Mouse (Mus musculus): ENCODE data around the gene Sez6l. TPM values are rescaled to one million over a fixed set of nuclear protein-coding genes. Genes with fewer than 3 reads are reported as not detected.

Sez6l gene
- polyA plus RNA-seq, 1 experiment from 2014 or later: 0.01 TPM

DNA sequence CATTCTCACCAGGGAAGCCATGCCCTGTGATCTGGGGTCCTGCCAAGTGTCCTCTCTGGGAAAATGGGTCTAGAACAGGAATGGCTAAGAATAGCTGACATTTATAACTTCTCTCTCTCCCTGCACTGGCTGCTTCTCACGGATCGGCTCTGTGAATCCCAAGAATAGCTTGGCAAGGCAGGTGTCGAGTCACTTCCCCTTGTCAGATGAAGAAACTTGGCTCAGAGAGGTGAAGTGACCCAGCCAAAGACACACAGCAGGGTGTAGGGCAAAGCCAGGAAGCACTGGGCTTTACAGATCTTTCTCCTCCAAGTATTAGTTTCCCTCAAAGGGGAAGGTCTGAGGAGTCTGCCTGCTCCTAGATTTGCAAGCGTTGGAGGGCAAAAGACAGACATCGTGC lies 44.1 kb downstream of the Sez6l start:
- H3K27ac ChIP-seq (ENCODE audit: low read length): no peak overlapping the region
- H3K4me2 ChIP-seq (ENCODE audit: low read depth, low read length): no peak overlapping the region
- 60% methylated on average over 5 of the region's 5 CpGs for WGBS (ENCODE audit: insufficient replicate concordance)
- H3K4me1 ChIP-seq (ENCODE audit: control insufficient read depth, low read depth, low read length): no peaks in the 10 kb centered on the region
- H3K9ac ChIP-seq (ENCODE audit: low read depth, low read length): no peak overlapping the region
- no peaks in the 10 kb centered on the region for H3K27me3 ChIP-seq (ENCODE audit: control insufficient read depth, insufficient read depth, low read depth, low read length)
- H3K4me3 ChIP-seq (ENCODE audit: low read depth, low read length): no peak overlapping the region
- H3K9me3 ChIP-seq (replicated peaks; ENCODE audit: control insufficient read depth, low read length): no peaks in the 10 kb centered on the region
- H3K36me3 ChIP-seq (ENCODE audit: control insufficient read depth, insufficient read depth): no peaks in the 10 kb centered on the region
- no peak for ATAC-seq (ENCODE audit: low read depth)

DNA sequence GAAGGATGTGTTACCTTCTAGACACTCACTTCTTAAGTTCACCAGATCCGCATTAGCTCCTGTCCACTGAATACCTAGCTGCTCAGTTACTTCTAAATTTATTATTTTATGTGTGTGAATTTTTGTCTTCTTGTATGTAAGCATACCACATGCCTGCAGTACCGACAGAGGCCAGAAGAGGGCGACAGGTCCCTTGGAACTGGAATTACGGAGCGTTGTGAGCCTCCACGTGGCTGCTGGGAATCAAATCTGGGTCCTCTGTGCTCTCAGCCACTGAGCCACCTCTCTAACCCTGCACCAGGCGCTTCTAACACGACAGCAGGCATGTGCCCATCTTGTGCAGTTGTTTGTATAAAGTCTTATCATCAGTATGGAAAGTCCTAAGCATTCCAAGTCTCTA lies 44.8 kb downstream of the Sez6l start:
- Histone ChIP-seq H3K9ac (ENCODE audit: low read depth, low read length) (no peak overlapping the region), H3K36me3 (ENCODE audit: control insufficient read depth, insufficient read depth) (no peaks in the 10 kb centered on the region), H3K4me3 (ENCODE audit: low read depth, low read length) (no peak overlapping the region), H3K4me2 (ENCODE audit: low read depth, low read length) (no peak overlapping the region), H3K4me1 (ENCODE audit: control insufficient read depth, low read depth, low read length) (no peaks in the 10 kb centered on the region), H3K27me3 (ENCODE audit: control insufficient read depth, insufficient read depth, low read depth, low read length) (no peaks in the 10 kb centered on the region), H3K9me3 (replicated peaks; ENCODE audit: control insufficient read depth, low read length) (no peaks in the 10 kb centered on the region), H3K27ac (ENCODE audit: low read length) (no peak overlapping the region)
- 53% methylated on average over 8 of the region's 8 CpGs for WGBS (ENCODE audit: insufficient replicate concordance)
- no peak for ATAC-seq (ENCODE audit: low read depth)

DNA sequence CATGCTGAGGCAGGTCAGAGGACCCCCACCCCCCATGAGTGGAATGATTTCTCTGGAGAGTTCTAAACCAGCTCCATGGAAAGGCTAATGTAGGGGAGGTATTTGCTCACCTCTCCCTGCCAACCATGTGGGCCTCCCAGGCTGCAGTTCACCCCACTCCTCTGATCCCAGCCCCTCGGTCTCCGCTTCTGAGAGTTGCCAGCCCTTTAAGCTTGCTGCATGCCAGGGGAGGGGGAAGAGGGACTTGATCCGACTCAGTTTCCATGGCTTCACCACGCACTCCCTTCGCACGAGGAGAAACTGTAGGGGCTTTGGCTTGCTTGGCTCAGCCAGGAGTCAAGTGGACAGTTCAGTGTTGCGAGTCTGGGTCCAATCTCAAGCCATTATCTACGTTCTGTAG lies 45.9 kb downstream of the Sez6l start:
- no peak for ATAC-seq (ENCODE audit: low read depth)
- no peak overlapping the region for H3K9ac ChIP-seq (ENCODE audit: low read depth, low read length)
- WGBS (ENCODE audit: insufficient replicate concordance): 59% methylated on average over 8 of the region's 8 CpGs

DNA sequence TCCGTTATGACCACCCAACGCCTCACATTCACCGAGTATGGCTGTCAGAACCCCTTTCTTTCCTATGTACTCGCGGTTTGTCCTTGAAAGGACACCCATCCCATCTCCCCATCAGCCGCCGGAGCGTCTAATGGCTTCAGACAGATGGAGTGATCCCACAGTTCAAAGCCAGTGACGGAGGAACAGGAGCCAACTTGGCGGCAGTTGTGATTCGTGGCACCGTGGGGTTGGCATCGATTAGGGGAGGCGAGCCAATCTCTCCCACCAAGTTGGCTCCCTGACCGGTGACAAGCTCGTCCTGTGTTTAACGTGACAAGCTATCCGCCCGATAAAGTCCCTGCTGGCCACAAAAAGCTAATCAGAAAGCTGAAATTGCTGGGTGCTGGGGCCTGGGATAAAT lies 50.0 kb downstream of the Sez6l start:
- no peaks in the 10 kb centered on the region for H3K27me3 ChIP-seq (ENCODE audit: control insufficient read depth, insufficient read depth, low read depth, low read length)
- no peak overlapping the region for H3K27ac ChIP-seq (ENCODE audit: low read length)
- H3K9ac ChIP-seq (ENCODE audit: low read depth, low read length): no peak overlapping the region
- 70% methylated on average over 19 of the region's 19 CpGs for WGBS (ENCODE audit: insufficient replicate concordance)
- H3K4me2 ChIP-seq (ENCODE audit: low read depth, low read length): no peak overlapping the region
- H3K4me1 ChIP-seq (ENCODE audit: control insufficient read depth, low read depth, low read length): no peaks in the 10 kb centered on the region
- H3K4me3 ChIP-seq (ENCODE audit: low read depth, low read length): no peak overlapping the region
- no peak for ATAC-seq (ENCODE audit: low read depth)
- H3K9me3 ChIP-seq (replicated peaks; ENCODE audit: control insufficient read depth, low read length): no peaks in the 10 kb centered on the region
- H3K36me3 ChIP-seq (ENCODE audit: control insufficient read depth, insufficient read depth): no peaks in the 10 kb centered on the region

More for the DNA sequence above, 45.9 kb downstream of the Sez6l start:
- Histone ChIP-seq H3K4me1 (ENCODE audit: control insufficient read depth, low read depth, low read length) (no peaks in the 10 kb centered on the region), H3K36me3 (ENCODE audit: control insufficient read depth, insufficient read depth) (no peaks in the 10 kb centered on the region), H3K27ac (ENCODE audit: low read length) (no peak overlapping the region), H3K9me3 (replicated peaks; ENCODE audit: control insufficient read depth, low read length) (no peaks in the 10 kb centered on the region), H3K27me3 (ENCODE audit: control insufficient read depth, insufficient read depth, low read depth, low read length) (no peaks in the 10 kb centered on the region), H3K4me3 (ENCODE audit: low read depth, low read length) (no peak overlapping the region), H3K4me2 (ENCODE audit: low read depth, low read length) (no peak overlapping the region)

DNA sequence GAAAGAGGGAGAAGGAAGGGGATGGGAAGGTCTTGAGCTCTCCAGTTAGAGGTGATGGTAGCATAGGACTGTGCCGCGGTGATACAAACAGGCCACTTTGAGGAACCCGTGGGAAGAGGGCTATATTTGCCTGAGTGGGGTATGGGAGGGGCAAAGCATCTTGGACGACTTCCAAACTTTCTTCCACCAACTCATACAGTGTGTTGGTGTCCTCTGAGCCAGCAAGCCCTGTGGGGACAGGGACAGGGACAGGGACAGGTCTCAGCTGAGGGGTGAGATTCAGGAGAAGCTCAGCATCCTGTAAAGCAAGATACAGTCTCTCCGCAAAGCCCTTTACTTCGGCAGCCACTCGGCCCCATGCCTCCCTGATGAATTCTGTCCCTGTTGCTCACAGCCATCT lies 50.5 kb downstream of the Sez6l start:
- Histone ChIP-seq H3K9ac (ENCODE audit: low read depth, low read length) (no peak overlapping the region), H3K9me3 (replicated peaks; ENCODE audit: control insufficient read depth, low read length) (no peaks in the 10 kb centered on the region), H3K4me3 (ENCODE audit: low read depth, low read length) (no peak overlapping the region), H3K4me2 (ENCODE audit: low read depth, low read length) (no peak overlapping the region), H3K27me3 (ENCODE audit: control insufficient read depth, insufficient read depth, low read depth, low read length) (no peaks in the 10 kb centered on the region), H3K4me1 (ENCODE audit: control insufficient read depth, low read depth, low read length) (no peaks in the 10 kb centered on the region), H3K27ac (ENCODE audit: low read length) (no peak overlapping the region), H3K36me3 (ENCODE audit: control insufficient read depth, insufficient read depth) (no peaks in the 10 kb centered on the region)
- WGBS (ENCODE audit: insufficient replicate concordance): 62% methylated on average over 7 of the region's 7 CpGs
- no peak for ATAC-seq (ENCODE audit: low read depth)

DNA sequence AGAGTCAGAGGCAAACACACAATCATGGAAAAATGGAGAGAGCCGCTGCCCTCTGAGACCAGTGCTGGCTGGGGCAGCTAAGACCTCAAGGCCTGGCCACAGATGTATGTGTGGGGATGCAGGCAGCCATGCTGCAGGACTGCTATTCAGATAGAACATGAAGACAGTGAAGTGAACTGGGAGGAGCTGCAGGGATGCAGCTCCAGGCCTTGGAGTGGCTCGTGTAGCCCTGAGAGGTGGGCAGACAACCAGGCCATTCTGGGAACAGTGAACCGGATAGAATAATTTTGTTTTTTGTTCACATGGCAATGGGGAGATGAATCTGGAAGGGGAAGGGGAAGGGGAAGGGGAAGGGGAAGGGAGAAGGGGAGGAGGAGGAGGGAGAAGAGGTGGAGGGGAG lies 51.0 kb downstream of the Sez6l start:
- Histone ChIP-seq H3K9me3 (replicated peaks; ENCODE audit: control insufficient read depth, low read length) (no peaks in the 10 kb centered on the region), H3K4me3 (ENCODE audit: low read depth, low read length) (no peak overlapping the region), H3K27me3 (ENCODE audit: control insufficient read depth, insufficient read depth, low read depth, low read length) (peaks cover 2% of the 10 kb centered on the region; the same call in 1 of the 2 replicates), H3K4me1 (ENCODE audit: control insufficient read depth, low read depth, low read length) (no peaks in the 10 kb centered on the region), H3K36me3 (ENCODE audit: control insufficient read depth, insufficient read depth) (no peaks in the 10 kb centered on the region), H3K4me2 (ENCODE audit: low read depth, low read length) (no peak overlapping the region), H3K9ac (ENCODE audit: low read depth, low read length) (no peak overlapping the region), H3K27ac (ENCODE audit: low read length) (no peak overlapping the region)
- WGBS (ENCODE audit: insufficient replicate concordance): 48% methylated on average over 3 of the region's 3 CpGs
- no peak for ATAC-seq (ENCODE audit: low read depth)

DNA sequence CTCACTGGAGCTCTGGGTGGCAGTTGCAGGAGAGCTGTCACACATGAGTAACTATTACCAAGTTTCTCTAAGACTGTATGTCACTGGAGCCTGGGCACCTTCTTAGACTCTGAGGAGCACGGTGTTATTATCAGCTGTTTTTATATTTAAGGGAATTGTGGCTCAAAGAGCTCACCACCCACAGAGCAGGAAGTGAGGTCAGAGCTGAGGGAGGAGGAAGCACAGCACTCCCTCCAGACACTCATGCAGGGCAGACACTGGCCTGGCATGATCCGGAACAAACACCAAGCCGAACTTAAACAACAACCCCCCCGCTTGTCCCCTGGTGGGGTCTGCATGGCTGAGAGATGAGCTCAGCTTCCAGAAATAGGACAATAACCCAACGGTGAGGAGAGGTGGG lies 51.7 kb downstream of the Sez6l start:
- H3K27ac ChIP-seq (ENCODE audit: low read length): no peak overlapping the region
- no peaks in the 10 kb centered on the region for H3K4me1 ChIP-seq (ENCODE audit: control insufficient read depth, low read depth, low read length)
- no peak overlapping the region for H3K9ac ChIP-seq (ENCODE audit: low read depth, low read length)
- H3K36me3 ChIP-seq (ENCODE audit: control insufficient read depth, insufficient read depth): no peaks in the 10 kb centered on the region
- H3K4me3 ChIP-seq (ENCODE audit: low read depth, low read length): no peak overlapping the region
- no peak for ATAC-seq (ENCODE audit: low read depth)
- peaks cover 2% of the 10 kb centered on the region; the same call in 1 of the 2 replicates for H3K27me3 ChIP-seq (ENCODE audit: control insufficient read depth, insufficient read depth, low read depth, low read length)
- H3K4me2 ChIP-seq (ENCODE audit: low read depth, low read length): no peak overlapping the region
- WGBS (ENCODE audit: insufficient replicate concordance): 44% methylated on average over 5 of the region's 5 CpGs
- no peaks in the 10 kb centered on the region for H3K9me3 ChIP-seq (replicated peaks; ENCODE audit: control insufficient read depth, low read length)

DNA sequence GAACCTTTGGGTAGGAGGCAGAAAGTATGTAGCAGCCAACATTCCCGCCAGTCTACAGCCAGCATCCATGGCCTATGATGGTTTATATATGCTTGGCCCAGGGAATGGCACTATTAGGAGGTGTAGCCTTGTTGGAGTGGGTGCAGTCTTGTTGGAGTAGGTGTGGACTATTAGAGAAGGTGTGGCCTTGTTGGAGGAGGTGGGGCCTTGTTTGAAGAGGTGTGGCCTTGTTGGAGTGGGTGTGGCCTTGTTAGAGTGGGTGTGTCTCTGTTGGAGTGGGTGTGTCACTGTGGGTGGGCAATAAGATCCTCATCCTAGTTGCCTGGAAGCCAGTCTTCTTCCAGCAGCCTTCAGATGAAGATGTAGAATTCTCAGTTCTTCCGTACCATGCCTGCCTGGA lies 53.2 kb downstream of the Sez6l start:
- H3K4me1 ChIP-seq (ENCODE audit: control insufficient read depth, low read depth, low read length): no peaks in the 10 kb centered on the region
- H3K4me2 ChIP-seq (ENCODE audit: low read depth, low read length): no peak overlapping the region
- 80% methylated on average over 2 of the region's 2 CpGs for WGBS (ENCODE audit: insufficient replicate concordance)
- no peaks in the 10 kb centered on the region for H3K36me3 ChIP-seq (ENCODE audit: control insufficient read depth, insufficient read depth)
- no peak overlapping the region for H3K9ac ChIP-seq (ENCODE audit: low read depth, low read length)
- no peak for ATAC-seq (ENCODE audit: low read depth)
- H3K27me3 ChIP-seq (ENCODE audit: control insufficient read depth, insufficient read depth, low read depth, low read length): peaks cover 2% of the 10 kb centered on the region; the same call in 1 of the 2 replicates
- no peak overlapping the region for H3K27ac ChIP-seq (ENCODE audit: low read length)
- H3K9me3 ChIP-seq (replicated peaks; ENCODE audit: control insufficient read depth, low read length): no peaks in the 10 kb centered on the region
- no peak overlapping the region for H3K4me3 ChIP-seq (ENCODE audit: low read depth, low read length)

DNA sequence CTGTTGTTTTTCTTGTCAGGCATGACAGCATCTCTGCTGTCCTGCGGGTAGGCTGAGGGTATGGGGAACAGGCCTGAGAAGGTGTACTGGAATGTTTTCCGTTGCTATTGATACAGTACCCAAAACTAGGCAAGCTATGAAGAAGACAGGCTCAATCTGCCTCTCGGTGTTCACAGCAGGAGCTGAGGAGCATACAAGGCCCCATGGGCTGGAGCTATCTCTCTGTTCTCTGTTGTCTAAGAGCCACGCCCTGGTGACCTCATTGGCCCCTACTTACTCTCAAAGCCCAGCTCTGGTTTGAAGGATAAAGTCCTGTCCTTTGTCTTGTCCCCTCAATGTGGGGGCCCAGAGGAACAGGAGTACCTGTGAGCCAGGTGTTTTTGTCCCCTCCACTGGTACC lies 53.7 kb downstream of the Sez6l start:
- Histone ChIP-seq H3K27ac (ENCODE audit: low read length) (no peak overlapping the region), H3K36me3 (ENCODE audit: control insufficient read depth, insufficient read depth) (no peaks in the 10 kb centered on the region), H3K9ac (ENCODE audit: low read depth, low read length) (no peak overlapping the region), H3K27me3 (ENCODE audit: control insufficient read depth, insufficient read depth, low read depth, low read length) (peaks cover 2% of the 10 kb centered on the region; the same call in 1 of the 2 replicates), H3K4me2 (ENCODE audit: low read depth, low read length) (no peak overlapping the region), H3K9me3 (replicated peaks; ENCODE audit: control insufficient read depth, low read length) (no peaks in the 10 kb centered on the region), H3K4me1 (ENCODE audit: control insufficient read depth, low read depth, low read length) (no peaks in the 10 kb centered on the region), H3K4me3 (ENCODE audit: low read depth, low read length) (no peak overlapping the region)
- ATAC-seq (ENCODE audit: low read depth): no peak
- WGBS (ENCODE audit: insufficient replicate concordance): 63% methylated on average over 4 of the region's 4 CpGs
